Mouse (Mus musculus) c-Kit-positive CD71-positive TER-119-negative erythroid progenitor cells, embryonic 14.5 days (primary cell): ENCODE data around the gene Cyp4f13.
A peak's percentile ranks its signal among the peaks of the same experiment; 100 is the strongest.

ENCODE experiments used
- DNase-seq: peaks from one replicate; pipeline ENCODE4 v3.0.0-alpha.2; 2013; ENCODE audit warnings: low read depth

Gene Cyp4f13

DNA sequence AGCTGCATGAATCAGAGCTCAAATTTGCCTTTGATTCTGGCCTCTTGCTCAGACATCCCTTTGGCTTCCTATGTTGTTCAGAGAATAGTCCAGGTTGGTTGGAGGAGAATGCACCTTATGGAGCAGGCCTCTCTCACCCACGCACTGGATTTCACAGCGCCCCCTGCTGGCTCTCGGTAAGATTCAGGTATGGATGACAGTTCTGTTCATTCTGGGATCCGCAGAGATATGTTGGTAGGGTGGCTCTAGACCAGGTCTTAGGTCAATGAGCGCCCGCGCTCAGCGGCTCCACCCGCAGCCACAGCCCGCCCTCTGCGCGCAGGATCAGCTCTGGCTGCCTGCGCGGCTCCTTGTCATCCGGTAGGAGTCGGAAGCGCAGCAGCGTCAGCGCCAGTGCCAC lies 42.0 kb downstream of the Cyp4f13 start:
- DNase-seq, result peak; percentile 44

- DNase-seq, result no peak
These were observed 42.8 kb downstream of the Cyp4f13 start for GRCm38 (mm10) chr17:32904414-32904813.

GRCm38 (mm10) chr17:32901751-32902525 lies 45.3 kb downstream of the Cyp4f13 start:
- no peak for DNase-seq

GRCm38 (mm10) chr17:32895421-32895820 lies 51.8 kb downstream of the Cyp4f13 start:
- no peak for DNase-seq

DNA sequence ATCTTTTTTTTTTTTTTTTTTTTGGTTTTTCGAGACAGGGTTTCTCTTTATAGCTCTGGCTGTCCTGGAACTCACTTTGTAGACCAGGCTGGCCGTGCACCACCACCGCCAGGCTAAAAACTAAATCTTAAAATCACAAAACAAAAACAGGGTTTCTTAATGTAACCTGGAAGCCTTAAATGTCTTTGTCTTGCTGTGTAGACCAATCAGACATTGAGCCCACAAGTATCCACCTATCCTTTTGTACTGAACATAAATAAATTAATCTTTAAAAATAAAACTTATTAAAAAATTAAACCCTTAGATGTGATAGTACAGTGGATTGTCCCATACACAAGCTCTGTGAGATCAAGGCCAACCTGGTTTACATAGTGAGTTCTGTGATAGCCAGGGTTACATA lies 53.3 kb downstream of the Cyp4f13 start:
- no peak for DNase-seq

DNA sequence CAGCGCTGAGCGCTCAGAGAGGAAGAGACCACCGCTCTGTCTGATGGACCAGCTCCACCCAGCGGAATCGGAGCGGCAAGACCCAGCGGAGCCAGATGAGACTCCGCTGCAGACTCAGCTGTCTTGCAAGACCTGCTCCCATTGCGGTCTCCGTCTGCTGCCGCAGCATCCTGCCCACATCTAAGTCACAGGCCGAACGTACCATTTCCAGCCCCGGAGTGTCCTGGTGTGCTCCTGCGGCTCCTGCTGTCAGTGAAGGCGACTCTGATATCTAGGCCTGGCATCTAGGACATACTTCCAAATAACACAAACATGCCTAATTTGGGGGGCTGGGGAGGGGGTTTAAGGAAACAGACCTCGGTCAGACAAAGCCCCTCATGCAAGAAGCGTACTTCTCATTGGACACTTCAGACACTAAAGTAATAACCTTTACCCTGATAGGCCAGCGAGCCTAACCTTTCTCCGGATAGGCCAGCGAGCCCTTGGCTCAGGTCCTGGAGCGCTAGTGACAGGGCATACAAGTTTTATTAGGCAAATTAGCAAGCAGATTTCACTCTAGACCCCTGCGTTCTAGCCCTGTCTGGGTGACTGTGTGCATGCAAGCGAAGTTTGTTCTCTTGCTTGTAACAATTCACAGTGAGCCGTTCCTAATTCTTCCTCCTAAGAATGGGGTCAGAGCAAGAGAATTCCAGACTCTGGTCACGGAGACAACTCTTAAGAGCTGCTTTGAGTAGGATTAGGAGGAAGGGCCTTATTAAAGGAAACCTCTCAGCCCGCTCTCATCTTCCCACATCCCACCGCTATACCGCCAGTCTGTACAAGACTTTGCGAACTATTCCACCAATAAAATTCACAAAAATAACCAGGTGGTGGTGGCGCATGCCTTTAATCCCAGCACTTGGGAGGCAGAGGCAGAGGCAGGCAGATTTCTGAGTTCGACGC lies 55.7 kb downstream of the Cyp4f13 start, which contains the start of gene Zfp870:
Gene Zfp870 (minus strand): TSS at position 404 of the 942 bp plus-strand sequence.
- peak; percentile 83 for DNase-seq

- no peak for DNase-seq
These were observed 56.4 kb downstream of the Cyp4f13 start for GRCm38 (mm10) chr17:32890852-32891238.

DNA sequence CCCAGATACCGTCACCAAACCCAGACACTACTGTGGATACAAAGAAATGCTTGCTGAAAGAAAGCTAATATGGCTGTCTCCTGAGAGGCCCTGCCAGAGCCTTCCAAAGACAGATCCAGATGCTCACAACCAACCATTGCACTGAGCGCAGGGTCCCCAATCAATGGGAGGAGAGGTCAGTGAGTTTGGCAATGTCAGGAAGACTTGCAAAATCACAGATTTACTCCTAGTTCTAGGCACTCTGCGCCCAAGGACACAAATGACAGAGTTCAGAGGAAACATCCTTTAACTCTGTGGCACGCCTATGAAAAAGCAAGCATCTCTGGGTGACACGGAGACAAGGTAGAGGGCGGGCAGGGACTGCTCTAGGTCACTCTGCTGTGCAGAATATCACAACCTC lies 57.6 kb downstream of the Cyp4f13 start:
- no peak for DNase-seq

DNA sequence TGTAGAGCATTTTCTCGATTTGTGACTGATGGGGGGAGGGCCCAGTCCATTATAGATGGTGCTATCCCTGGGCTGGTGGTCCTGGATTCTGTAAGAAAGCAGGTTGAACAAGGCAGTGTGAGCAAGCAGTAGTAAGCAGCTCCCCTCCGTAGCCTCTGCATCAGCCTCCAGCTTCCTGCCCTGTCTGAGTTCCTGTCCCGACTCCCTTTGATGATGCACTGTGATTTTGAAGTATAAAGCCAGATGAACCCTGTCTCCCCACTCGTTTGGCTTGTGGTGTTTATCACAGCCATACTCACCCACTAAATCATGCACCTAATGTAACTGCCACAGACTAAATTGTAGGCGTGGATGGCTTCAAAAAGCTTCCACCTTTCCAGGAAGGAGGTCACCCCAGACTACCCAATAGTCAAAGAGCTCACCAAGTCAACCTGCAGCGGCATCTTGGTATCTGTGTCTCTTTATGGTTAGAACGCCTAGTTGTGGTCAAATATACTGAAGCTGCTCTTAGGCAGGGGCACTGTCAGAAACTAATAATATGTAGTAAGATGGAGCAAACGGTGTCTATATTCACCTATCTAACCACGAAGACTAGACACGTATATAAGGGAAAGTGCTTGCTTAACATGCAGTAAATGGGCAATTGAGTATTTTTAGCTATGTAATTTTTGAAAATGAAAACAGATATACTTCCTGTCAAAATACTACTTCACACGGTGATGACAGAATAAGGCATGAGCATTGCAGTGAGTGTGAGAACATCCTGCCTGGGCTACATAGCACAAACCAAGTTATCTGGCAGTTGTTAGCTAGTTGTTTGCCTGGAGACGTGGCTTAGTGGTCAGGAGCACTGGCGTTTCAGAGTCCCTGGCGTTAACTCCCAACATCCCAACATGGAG lies 66.6 kb downstream of the Cyp4f13 start:
- no peak for DNase-seq

GRCm38 (mm10) chr17:32878773-32879172 lies 68.4 kb downstream of the Cyp4f13 start:
- no peak for DNase-seq

DNA sequence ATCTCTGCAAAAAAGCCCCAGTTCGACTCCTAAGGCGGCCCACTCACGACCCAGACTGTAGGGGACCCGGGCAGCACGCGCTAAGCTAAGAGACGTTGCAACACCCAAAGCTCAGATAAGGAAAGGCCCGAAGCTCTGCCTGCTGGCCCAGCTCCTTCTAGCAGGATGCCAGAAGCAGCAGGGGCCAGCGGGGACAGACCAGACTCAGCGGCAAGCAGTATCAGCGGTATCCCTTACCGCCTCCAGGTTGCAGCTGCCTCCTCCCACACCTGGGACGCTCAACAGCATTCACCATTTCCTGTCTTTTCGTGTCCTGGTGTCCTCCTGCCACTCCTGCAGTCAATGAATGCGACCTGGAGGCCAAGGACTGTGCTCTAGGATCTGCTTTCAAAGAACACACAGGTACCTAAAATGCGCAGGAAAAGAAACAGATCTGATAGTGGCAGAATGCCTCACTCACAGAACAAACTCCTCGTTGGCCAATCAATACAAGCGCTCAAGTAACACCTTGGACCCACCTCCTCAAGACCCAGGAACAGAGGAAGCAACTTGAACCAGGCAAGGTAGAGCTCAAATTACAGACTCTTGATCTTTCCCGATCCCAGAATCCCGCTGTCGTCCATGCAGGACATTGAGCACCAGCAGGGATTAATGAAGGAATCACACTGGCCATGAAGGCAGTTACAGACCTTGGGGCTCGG lies 69.6 kb downstream of the Cyp4f13 start:
- DNase-seq, result no peak
